Mouse (Mus musculus): ENCODE measurements around the gene Cdca5. TPM values are rescaled to one million over a fixed set of nuclear protein-coding genes. Genes with fewer than 3 reads are reported as not detected.

Gene Cdca5
- polyA plus RNA-seq, 2 experiments: 23.3 to 27.9 TPM

DNA sequence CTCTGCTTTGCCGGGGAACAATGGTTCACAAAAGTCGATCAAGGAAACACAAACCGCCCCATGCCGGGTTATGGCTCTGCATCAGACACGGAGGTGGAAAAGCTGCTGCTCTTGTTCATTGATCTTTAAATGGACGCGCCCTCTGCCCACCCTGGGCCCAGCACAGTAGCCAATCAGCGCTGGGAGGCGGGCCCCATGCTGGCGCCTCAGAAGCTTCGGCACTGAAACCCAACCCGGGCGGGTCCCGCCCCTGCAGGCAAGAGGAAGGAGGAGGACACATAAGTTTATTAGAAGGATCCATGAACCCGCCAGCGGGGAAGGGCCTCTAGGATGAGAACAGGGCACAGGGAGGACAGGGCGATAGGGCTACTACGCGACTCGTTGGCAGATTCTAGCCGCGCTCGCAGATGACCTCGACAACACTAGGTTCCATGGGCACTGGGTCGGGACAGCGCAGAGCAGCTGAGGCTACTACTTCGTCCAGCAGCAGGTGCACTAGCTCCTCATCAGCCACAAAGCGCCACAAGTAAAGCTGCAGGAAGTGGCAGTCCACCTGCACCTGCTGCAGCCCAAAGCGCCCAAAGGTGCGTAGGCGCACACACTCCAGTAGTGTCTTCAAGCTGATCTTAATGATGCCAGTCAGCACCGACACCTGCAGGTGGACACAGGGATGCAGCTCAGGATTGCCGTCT is 16.9 kb upstream of the Cdca5 start, which contains the start of gene Tm7sf2:
Gene Tm7sf2, minus strand, starts transcription at position 650 of the 692 bp plus-strand sequence.
- Histone ChIP-seq H3K9me3 (ENCODE audit: control insufficient read depth, low read length) (no peaks in the 10 kb centered on the region), H3K27ac (replicated peaks; ENCODE audit: low read depth, low read length) (peak within 1 kb of the TSS; percentile 26; the same call in 1 of the 2 replicates), H3K4me2 (replicated peaks; ENCODE audit: low read depth, low read length, severe bottlenecking) (peak within 1 kb of the TSS; percentile 78), H3K4me3 (replicated peaks; ENCODE audit: low read length) (peak within 1 kb of the TSS; percentile 46), H3K27me3 (ENCODE audit: control insufficient read depth, insufficient read depth, low read length) (no peaks in the 10 kb centered on the region), H3K4me1 (ENCODE audit: control insufficient read depth, insufficient read depth, low read length) (peaks cover 14% of the 10 kb centered on the region), H3K36me3 (ENCODE audit: control insufficient read depth, insufficient read depth, low read length) (peaks cover 38% of the 10 kb centered on the region), H3K9ac (ENCODE audit: low read depth, low read length, severe bottlenecking) (peak within 1 kb of the TSS; percentile 46)
- no peak for TF ChIP-seq POLR2A (IDR thresholded peaks at IDR 0.05; ENCODE audit: borderline replicate concordance, extremely low read depth, insufficient read depth, insufficient read length)
- DNase-seq (ENCODE audit: low spot score) (peak; percentile 92), ATAC-seq (ENCODE audit: low FRiP score, low read depth) (peak; percentile 91)
- WGBS: 9% methylated on average over 30 of the region's 33 CpGs

DNA sequence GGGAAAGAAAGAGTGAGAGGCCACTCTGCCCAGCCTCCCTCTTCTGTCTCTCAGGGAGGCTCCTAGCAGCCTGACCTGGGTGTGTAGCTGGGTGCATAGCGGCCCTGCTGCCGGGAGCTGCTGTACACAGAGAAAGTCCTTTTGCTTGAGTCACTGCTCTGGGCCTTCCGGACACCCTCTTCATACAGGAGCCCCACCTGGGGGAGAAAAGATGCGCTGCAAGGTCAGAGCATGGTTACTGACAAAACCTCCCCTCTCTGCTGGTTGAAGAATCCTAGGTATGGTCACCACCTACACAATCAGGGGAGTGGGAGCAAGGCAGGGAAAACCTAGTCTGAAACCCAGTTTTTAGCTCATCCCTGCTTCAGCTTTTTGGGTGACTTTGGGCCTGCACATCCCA is 15.8 kb upstream of the Cdca5 start:
- H3K4me1 ChIP-seq (ENCODE audit: control insufficient read depth, insufficient read depth, low read length): peaks cover 13% of the 10 kb centered on the region
- DNase-seq (ENCODE audit: low spot score) (no peak), ATAC-seq (ENCODE audit: low FRiP score, low read depth) (no peak)
- 76% methylated on average over 4 of the region's 4 CpGs for WGBS
- H3K9ac ChIP-seq (ENCODE audit: low read depth, low read length, severe bottlenecking): no peak overlapping the region
- H3K4me3 ChIP-seq (replicated peaks; ENCODE audit: low read length): no peak overlapping the region
- H3K27me3 ChIP-seq (ENCODE audit: control insufficient read depth, insufficient read depth, low read length): no peaks in the 10 kb centered on the region
- peaks cover 41% of the 10 kb centered on the region for H3K36me3 ChIP-seq (ENCODE audit: control insufficient read depth, insufficient read depth, low read length)
- H3K4me2 ChIP-seq (replicated peaks; ENCODE audit: low read depth, low read length, severe bottlenecking): no peak overlapping the region
- H3K27ac ChIP-seq (replicated peaks; ENCODE audit: low read depth, low read length): no peak overlapping the region
- no peak for TF ChIP-seq POLR2A (IDR thresholded peaks at IDR 0.05; ENCODE audit: borderline replicate concordance, extremely low read depth, insufficient read depth, insufficient read length)
- H3K9me3 ChIP-seq (ENCODE audit: control insufficient read depth, low read length): no peaks in the 10 kb centered on the region

DNA sequence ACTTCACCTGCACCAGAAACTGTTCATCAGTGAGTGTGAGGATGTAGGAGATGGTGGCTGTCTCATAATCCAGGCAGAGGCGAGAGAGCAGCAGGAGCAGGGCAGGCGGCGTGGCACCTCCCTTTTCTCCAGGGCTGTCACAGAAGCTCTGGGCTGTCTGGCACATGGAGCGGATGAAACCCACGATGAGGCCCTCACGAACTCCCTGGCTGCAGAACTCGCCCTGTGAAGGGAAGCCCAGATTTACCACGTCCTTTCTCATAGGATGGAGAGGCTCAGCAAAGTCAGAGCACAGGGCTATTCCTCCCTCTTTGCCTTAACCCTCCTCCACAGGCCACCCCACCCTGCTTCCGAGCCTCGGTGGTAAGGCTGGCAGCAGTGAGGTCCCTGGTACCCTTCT is 14.9 kb upstream of the Cdca5 start:
- Histone ChIP-seq H3K4me2 (replicated peaks; ENCODE audit: low read depth, low read length, severe bottlenecking) (no peak overlapping the region), H3K27me3 (ENCODE audit: control insufficient read depth, insufficient read depth, low read length) (no peaks in the 10 kb centered on the region), H3K4me1 (ENCODE audit: control insufficient read depth, insufficient read depth, low read length) (peaks cover 13% of the 10 kb centered on the region), H3K9ac (ENCODE audit: low read depth, low read length, severe bottlenecking) (no peak overlapping the region), H3K27ac (replicated peaks; ENCODE audit: low read depth, low read length) (no peak overlapping the region), H3K36me3 (ENCODE audit: control insufficient read depth, insufficient read depth, low read length) (peaks cover 44% of the 10 kb centered on the region), H3K4me3 (replicated peaks; ENCODE audit: low read length) (no peak overlapping the region), H3K9me3 (ENCODE audit: control insufficient read depth, low read length) (no peaks in the 10 kb centered on the region)
- DNase-seq (ENCODE audit: low spot score): no peak
- WGBS: 86% methylated on average over 10 of the region's 10 CpGs
- ATAC-seq (ENCODE audit: low FRiP score, low read depth): no peak
- no peak for TF ChIP-seq POLR2A (IDR thresholded peaks at IDR 0.05; ENCODE audit: borderline replicate concordance, extremely low read depth, insufficient read depth, insufficient read length)

DNA sequence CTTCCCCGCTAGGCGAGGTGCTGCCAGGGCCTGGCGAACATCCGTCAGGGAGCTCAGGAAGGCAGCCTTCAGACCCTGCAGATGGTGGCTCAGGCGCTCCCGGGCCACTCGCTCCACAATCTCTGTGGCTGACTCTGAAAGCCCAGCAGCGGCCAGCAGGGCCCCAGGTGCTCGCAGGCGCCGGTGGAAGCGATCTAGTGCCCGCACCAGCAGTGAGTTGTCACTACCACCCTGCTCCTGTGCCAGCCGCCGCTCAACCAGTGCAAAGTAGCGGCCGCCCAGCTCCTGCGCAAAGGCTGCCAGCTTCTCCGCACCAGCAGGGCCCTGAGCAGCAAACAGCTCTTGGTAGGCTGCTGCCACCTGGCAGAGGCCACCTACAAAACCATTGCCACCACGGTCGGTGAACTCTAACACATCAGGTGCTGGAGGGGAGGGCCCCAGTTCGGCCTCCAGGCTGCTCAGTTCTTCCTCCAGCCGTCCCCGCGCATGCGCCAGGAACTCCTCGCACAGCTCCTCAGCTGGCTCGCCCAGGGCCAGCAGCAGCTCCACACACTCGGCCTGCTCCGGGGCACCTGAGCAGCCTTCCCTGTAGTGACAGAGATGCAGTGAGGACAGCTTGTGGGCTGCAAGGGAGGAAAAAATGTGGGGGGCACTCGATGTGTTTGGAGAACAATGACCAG is 14.1 kb upstream of the Cdca5 start:
- Histone ChIP-seq H3K4me1 (ENCODE audit: control insufficient read depth, insufficient read depth, low read length) (peaks cover 13% of the 10 kb centered on the region), H3K4me3 (replicated peaks; ENCODE audit: low read length) (no peak overlapping the region), H3K4me2 (replicated peaks; ENCODE audit: low read depth, low read length, severe bottlenecking) (no peak overlapping the region), H3K27ac (replicated peaks; ENCODE audit: low read depth, low read length) (no peak overlapping the region), H3K27me3 (ENCODE audit: control insufficient read depth, insufficient read depth, low read length) (no peaks in the 10 kb centered on the region), H3K36me3 (ENCODE audit: control insufficient read depth, insufficient read depth, low read length) (peaks cover 49% of the 10 kb centered on the region), H3K9ac (ENCODE audit: low read depth, low read length, severe bottlenecking) (no peak overlapping the region), H3K9me3 (ENCODE audit: control insufficient read depth, low read length) (no peaks in the 10 kb centered on the region)
- ATAC-seq (ENCODE audit: low FRiP score, low read depth) (no peak), DNase-seq (ENCODE audit: low spot score) (no peak)
- 90% methylated on average over 31 of the region's 31 CpGs for WGBS
- no peak for TF ChIP-seq POLR2A (IDR thresholded peaks at IDR 0.05; ENCODE audit: borderline replicate concordance, extremely low read depth, insufficient read depth, insufficient read length)

DNA sequence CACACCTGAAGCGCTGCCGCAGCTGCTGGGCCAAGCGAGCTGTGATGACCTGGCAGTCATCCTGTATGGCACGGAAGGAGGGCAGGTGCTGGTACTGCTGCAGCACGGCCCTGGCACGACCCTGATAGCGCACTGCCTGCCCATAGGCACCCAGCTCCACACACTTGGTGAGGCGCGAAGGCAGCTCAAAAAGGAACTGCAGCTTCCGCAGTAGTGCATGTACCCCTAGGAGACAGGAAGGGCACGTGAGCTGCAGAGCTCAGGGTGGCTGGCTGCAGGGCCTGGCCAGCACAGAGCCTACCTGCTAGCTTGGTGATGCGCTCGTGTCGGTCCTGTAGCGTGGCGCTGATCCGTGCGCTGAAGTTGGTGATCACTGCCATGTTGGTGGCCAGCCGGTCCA is 13.5 kb upstream of the Cdca5 start:
- Histone ChIP-seq H3K9ac (ENCODE audit: low read depth, low read length, severe bottlenecking) (no peak overlapping the region), H3K27me3 (ENCODE audit: control insufficient read depth, insufficient read depth, low read length) (no peaks in the 10 kb centered on the region), H3K4me3 (replicated peaks; ENCODE audit: low read length) (no peak overlapping the region), H3K27ac (replicated peaks; ENCODE audit: low read depth, low read length) (no peak overlapping the region), H3K9me3 (ENCODE audit: control insufficient read depth, low read length) (no peaks in the 10 kb centered on the region), H3K4me2 (replicated peaks; ENCODE audit: low read depth, low read length, severe bottlenecking) (no peak overlapping the region), H3K36me3 (ENCODE audit: control insufficient read depth, insufficient read depth, low read length) (peaks cover 49% of the 10 kb centered on the region), H3K4me1 (ENCODE audit: control insufficient read depth, insufficient read depth, low read length) (peaks cover 16% of the 10 kb centered on the region)
- WGBS: 93% methylated on average over 19 of the region's 19 CpGs
- TF ChIP-seq POLR2A (IDR thresholded peaks at IDR 0.05; ENCODE audit: borderline replicate concordance, extremely low read depth, insufficient read depth, insufficient read length): no peak
- ATAC-seq (ENCODE audit: low FRiP score, low read depth) (no peak), DNase-seq (ENCODE audit: low spot score) (no peak)
